Mouse (Mus musculus) B cell, adult 2 months (primary cell): ENCODE measurements around the gene Olfr922.

Source experiments
- DNase-seq, 2 experiments: peaks; one replicate each; pipeline ENCODE4 v3.0.0; 2022

The Olfr922 gene

GRCm38 (mm10) chr9:38814314-38814713 lies at the start of gene Olfr922:
Gene Olfr922 (plus strand): TSS chr9:38814614.
- DNase-seq: no peak

GRCm38 (mm10) chr9:38772768-38773167 lies 41.6 kb upstream of the Olfr922 start, which contains the start of gene Olfr921:
Gene Olfr921 (plus strand): TSS chr9:38773068.
- no peak for DNase-seq

GRCm38 (mm10) chr9:38792689-38793088 lies 21.7 kb upstream of the Olfr922 start:
- no peak for DNase-seq

- DNase-seq: no peak
These were observed 8.7 kb upstream of the Olfr922 start for GRCm38 (mm10) chr9:38805696-38806095.

- DNase-seq: no peak
These were observed 1.1 kb downstream of the Olfr922 start for GRCm38 (mm10) chr9:38815458-38815986.

- DNase-seq: no peak
These were observed 11.8 kb downstream of the Olfr922 start, which contains the start of gene Olfr923 for GRCm38 (mm10) chr9:38826245-38826644. Gene Olfr923 (plus strand): TSS chr9:38826545.

- DNase-seq: no peak
These were observed 18.6 kb downstream of the Olfr922 start for GRCm38 (mm10) chr9:38833027-38833426.

GRCm38 (mm10) chr9:38844149-38844548 lies 29.7 kb downstream of the Olfr922 start, which contains the start of gene Olfr924:
Gene Olfr924 (plus strand): TSS chr9:38844449.
- DNase-seq: no peak

GRCm38 (mm10) chr9:38854760-38855159 lies 40.3 kb downstream of the Olfr922 start, which contains the start of gene Olfr26:
Gene Olfr26 (plus strand): TSS chr9:38855060.
- no peak for DNase-seq
